Mouse (Mus musculus) Patski (cell line): ENCODE results near the gene Gm17359. TPM values are rescaled to one million over a fixed set of nuclear protein-coding genes. Genes with fewer than 3 reads are reported as not detected.

Experiments used
- ATAC-seq: fragments of 100-300 bp; one replicate; pipeline ENCODE4 v1.8.0; 2021
- CTCF ChIA-PET: fragments of 350-600 bp; sonication (Branson Sonifier 250); formaldehyde crosslinking; loops from one replicate; lab custom pipeline; 2022; ENCODE audit warnings: inconsistent platforms; lab: Charles Lee
- POLR2A ChIA-PET: fragments of 350-600 bp; sonication (Branson Sonifier 250); formaldehyde crosslinking; loops from one replicate; lab custom pipeline; 2022; ENCODE audit warnings: antibody characterized with exemption, inconsistent platforms; lab: Charles Lee
- DNase-seq: peaks from one replicate; pipeline ENCODE4 v3.0.0-alpha.2; 2011; ENCODE audit warnings: low read depth, low spot score
- H3K27me3 ChIP-seq: fragments of 371-371 bp; one replicate; pipeline ENCODE4 v1.5.1; 2021
- CTCF ChIP-seq: fragments of 100-300 bp; IDR thresholded peaks from one replicate; pipeline ENCODE4 v1.5.1; 2021
- in situ Hi-C: fragments of 300-500 bp; cut with MboI; formaldehyde crosslinking; loops from 3 replicates; pipeline ENCODE4 v1.11.1; 2018; ENCODE audit warnings: low pct_unique_long_range_greater_than_20kb, mixed read lengths
- polyA plus RNA-seq: library from polyadenylated mRNA; unstranded; gene quantifications from one replicate; pipeline ENCODE4 v1.2.3, GENCODE M21; 2021

Gm17359 gene
- polyA plus RNA-seq, 1 experiment from 2014 or later, result not detected

DNA sequence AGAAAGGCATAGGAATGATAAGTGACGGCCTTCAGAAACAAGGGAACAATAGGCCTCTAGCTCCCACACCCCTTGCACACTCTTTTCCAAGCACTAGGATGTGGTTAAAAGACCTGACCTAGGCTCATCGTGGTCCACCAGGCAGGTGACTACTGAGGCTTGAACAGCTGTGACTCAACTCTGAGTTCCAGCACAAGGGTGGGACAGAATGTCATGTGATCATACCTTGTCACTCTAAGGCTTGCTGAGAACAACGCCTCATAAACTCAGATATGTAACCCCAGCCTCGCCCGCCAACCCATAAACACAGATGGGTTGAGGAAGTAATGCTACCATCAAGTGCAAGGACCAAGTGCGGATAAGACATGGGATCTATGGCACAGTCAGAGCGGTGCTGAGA lies 151.6 kb downstream of the Gm17359 start:
- in situ Hi-C loops, result loop anchor here (25.0 kb wide), 1 partner anchor 324 kb away; no protein-coding TSS in a partner anchor
- DNase-seq (no peak), ATAC-seq (peak; percentile 31)
- ChIA-PET CTCF (interaction anchor here (1.1 to 2.4 kb wide), 2 partner anchors 10 to 286 kb away, joined by 3 to 6 read pairs; no protein-coding TSS in a partner anchor), POLR2A (no interaction called here)
- no peaks in the 10 kb centered on the region for H3K27me3 ChIP-seq
- no peak for TF ChIP-seq CTCF

DNA sequence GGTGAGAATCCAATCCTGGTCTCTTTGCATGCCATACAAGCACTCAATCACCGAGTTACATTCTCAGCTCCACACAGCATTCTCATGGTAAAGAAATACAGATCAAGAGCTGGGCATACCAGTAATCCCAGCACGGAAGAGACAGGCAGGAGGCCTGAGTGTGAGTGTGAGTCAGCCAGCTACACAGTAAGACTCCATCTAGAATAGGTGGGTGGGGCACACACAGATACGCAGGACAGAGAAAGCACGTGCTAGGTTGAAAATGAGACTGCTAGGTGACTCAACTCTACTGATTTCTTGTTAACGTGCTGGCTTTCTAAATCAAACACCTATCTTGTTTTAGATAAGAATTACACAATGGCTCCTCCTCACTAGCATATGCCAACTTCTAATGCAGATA lies 153.6 kb downstream of the Gm17359 start:
- ATAC-seq, result no peak

DNA sequence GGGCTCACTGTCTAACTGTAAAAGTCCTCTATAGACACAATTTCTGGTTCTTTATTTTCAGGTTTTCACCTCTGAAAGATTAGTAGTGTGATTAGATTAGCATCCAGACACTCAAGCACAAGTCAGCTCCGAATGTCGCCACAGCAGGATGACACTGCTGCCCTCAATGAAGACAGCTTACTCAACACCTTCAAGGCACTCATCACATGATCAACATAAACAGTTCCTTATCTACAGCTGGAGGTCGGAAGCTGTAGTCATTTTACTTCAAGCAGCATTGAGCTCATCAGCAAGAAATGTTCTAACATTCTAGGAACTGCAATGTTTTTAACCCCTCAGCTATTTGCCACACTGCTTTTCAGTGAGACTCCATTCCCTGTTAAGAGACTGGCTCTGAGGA lies 155.2 kb downstream of the Gm17359 start:
- in situ Hi-C loops, result loop anchor here (10.0 to 25.0 kb wide), 2 partner anchors 93 to 321 kb away; no protein-coding TSS in a partner anchor
- H3K27me3 ChIP-seq, result no peaks in the 10 kb centered on the region
- ATAC-seq (no peak), DNase-seq (no peak)
- POLR2A ChIA-PET, result interaction anchor here (0.6 kb wide), 2 partner anchors 15 to 279 kb away, joined by 3 to 4 read pairs; no protein-coding TSS in a partner anchor
- CTCF ChIA-PET, result interaction anchor here (0.6 to 2.5 kb wide), 5 partner anchors 9 to 319 kb away, joined by 3 to 7 read pairs (median 3); no protein-coding TSS in a partner anchor
- TF ChIP-seq CTCF, result no peak

More for the DNA sequence above, 153.6 kb downstream of the Gm17359 start:
- in situ Hi-C loops, result loop anchor here (10.0 to 25.0 kb wide), 2 partner anchors 95 to 322 kb away; no protein-coding TSS in a partner anchor
- TF ChIP-seq CTCF, result no peak
- CTCF ChIA-PET, result interaction anchor here (1.3 to 2.5 kb wide), 3 partner anchors 8 to 13 kb away, joined by 4 to 7 read pairs (median 6); no protein-coding TSS in a partner anchor
- POLR2A ChIA-PET, result no interaction called here
- DNase-seq, result no peak
- no peaks in the 10 kb centered on the region for H3K27me3 ChIP-seq

DNA sequence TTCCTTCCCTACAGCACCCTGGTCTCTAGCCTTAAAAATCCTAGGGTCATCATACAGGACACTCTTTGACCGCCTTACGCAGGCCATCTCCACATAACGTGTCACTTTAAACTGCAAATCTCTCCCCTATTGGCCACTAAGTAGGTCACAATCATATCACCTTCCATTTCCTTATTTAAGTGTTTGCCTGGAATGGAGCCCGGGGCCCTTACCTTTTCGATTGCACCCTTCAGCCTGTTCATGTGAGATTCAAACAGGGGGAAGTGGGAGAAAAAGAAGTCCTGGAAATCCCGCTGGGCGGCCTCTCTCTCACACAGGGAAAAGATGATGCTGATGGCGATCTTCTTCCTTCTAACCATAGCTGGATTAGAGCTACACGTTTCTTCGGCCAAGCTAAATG lies 156.6 kb downstream of the Gm17359 start:
- TF ChIP-seq CTCF, result no peak
- no peaks in the 10 kb centered on the region for H3K27me3 ChIP-seq
- POLR2A ChIA-PET, result interaction anchor here (0.6 kb wide), 1 partner anchor 67 kb away, joined by 3 read pairs; no protein-coding TSS in a partner anchor
- DNase-seq (no peak), ATAC-seq (no peak)
- CTCF ChIA-PET, result interaction anchor here (1.3 to 2.6 kb wide), 2 partner anchors 12 to 38 kb away, joined by 3 to 9 read pairs; no protein-coding TSS in a partner anchor
- in situ Hi-C loops, result loop anchor here (10.0 to 25.0 kb wide), 2 partner anchors 92 to 319 kb away; no protein-coding TSS in a partner anchor

DNA sequence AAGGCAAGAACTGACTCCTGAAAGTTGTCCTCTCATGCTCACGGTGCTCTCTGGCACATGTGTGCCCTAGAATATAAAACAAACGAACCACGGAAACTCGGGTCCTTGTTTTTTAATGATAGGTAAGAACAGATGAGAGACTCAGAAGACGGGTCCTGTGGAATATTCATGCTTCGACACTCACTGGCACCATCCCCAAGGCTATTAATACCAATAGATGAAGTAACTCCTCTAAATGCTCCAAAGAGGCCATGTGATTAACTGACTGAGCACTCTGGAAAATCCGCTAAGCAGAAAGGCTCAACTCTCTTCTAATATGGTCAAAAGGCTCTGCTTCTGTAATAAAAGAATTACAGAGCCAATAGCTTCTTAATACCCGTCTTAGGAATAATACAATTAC lies 157.6 kb downstream of the Gm17359 start:
- CTCF ChIA-PET, result interaction anchor here (1.1 to 2.6 kb wide), 3 partner anchors 11 to 75 kb away, joined by 3 to 9 read pairs (median 3); no protein-coding TSS in a partner anchor

DNA sequence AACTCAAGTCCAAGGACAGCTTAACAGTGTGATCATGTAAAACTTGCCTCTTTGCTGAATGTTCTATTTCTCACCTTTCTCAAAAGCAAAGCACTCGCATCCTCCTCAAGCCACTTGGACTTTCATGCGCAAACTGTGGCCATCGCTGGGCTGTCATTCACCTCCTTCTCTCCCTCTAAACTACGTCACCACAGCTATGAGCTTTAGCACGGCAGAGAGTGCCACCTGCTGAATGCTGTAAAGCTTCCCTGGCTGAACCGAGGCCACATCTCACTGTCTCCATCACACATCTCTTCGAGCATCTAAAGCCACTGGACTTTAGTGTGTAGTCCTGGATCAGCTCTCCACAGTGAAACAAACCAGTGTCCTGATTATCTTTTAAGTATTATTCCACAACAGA lies 158.7 kb downstream of the Gm17359 start:
- ATAC-seq, result no peak
- no peaks in the 10 kb centered on the region for H3K27me3 ChIP-seq
- in situ Hi-C loops, result loop anchor here (10.0 to 25.0 kb wide), 2 partner anchors 90 to 317 kb away; no protein-coding TSS in a partner anchor
- ChIA-PET POLR2A (interaction anchor here (0.6 kb wide), 1 partner anchor 39 kb away, joined by 3 read pairs; no protein-coding TSS in a partner anchor), CTCF (interaction anchor here (0.7 to 2.6 kb wide), 6 partner anchors 9 to 92 kb away, joined by 3 to 9 read pairs (median 4); no protein-coding TSS in a partner anchor)
- no peak for DNase-seq
- no peak for TF ChIP-seq CTCF

More for the DNA sequence above, 157.6 kb downstream of the Gm17359 start:
- DNase-seq (no peak), ATAC-seq (no peak)
- H3K27me3 ChIP-seq, result no peaks in the 10 kb centered on the region
- POLR2A ChIA-PET, result no interaction called here
- no peak for TF ChIP-seq CTCF
- in situ Hi-C loops, result loop anchor here (10.0 to 25.0 kb wide), 2 partner anchors 91 to 318 kb away; no protein-coding TSS in a partner anchor

DNA sequence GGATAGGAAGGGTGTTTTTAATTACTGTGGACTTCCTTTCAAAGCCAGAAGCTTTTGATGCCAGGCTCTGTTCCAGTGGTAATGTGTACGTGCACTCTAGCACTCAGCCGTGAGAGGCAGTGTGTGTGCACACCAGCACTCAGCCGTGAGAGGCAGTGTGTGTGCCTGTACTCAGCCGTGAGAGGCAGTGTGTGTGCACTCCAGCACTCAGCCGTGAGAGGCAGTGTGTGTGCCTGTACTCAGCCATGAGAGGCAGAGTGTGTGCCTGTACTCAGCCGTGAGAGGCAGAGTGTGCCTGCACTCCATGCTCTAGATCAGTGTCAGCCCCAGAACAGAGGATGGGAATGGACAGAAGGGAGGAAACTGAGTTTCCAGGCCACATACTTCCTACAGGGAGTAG lies 160.2 kb downstream of the Gm17359 start:
- no peak for TF ChIP-seq CTCF
- ATAC-seq, result no peak
- CTCF ChIA-PET, result interaction anchor here (1.1 to 1.4 kb wide), 2 partner anchors 10 to 74 kb away, joined by 3 to 7 read pairs; no protein-coding TSS in a partner anchor
- DNase-seq, result no peak
- POLR2A ChIA-PET, result no interaction called here
- in situ Hi-C loops, result loop anchor here (10.0 to 25.0 kb wide), 2 partner anchors 88 to 316 kb away; no protein-coding TSS in a partner anchor
- H3K27me3 ChIP-seq, result no peaks in the 10 kb centered on the region

DNA sequence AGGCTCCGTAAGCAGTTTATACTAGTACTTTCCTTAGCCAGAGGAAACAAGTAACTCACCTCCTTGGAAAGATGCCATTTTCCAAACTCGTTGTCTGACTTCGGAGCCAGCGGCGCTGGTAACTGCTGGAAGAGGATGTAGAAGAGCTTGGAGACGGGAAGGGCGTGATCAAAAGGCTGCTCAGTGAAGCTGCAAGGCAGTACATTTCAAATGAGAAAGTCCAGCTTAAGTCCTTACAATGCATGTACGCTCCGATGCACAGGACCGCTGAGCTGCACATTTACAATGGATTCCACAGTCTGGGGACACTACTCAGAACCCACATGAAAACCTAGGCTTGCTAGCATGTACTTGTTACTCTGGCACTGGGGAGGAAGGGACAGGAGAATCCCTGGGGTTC lies 163.8 kb downstream of the Gm17359 start:
- in situ Hi-C loops, result no loop called here
- POLR2A ChIA-PET, result interaction anchor here (0.6 kb wide), 1 partner anchor 341 kb away, joined by 3 read pairs; no protein-coding TSS in a partner anchor
- no peak for TF ChIP-seq CTCF
- CTCF ChIA-PET, result interaction anchor here (0.6 to 2.3 kb wide), 6 partner anchors 40 to 299 kb away, joined by 3 to 10 read pairs (median 3); no protein-coding TSS in a partner anchor
- ATAC-seq (peak; percentile 37), DNase-seq (no peak)
- H3K27me3 ChIP-seq, result no peaks in the 10 kb centered on the region

DNA sequence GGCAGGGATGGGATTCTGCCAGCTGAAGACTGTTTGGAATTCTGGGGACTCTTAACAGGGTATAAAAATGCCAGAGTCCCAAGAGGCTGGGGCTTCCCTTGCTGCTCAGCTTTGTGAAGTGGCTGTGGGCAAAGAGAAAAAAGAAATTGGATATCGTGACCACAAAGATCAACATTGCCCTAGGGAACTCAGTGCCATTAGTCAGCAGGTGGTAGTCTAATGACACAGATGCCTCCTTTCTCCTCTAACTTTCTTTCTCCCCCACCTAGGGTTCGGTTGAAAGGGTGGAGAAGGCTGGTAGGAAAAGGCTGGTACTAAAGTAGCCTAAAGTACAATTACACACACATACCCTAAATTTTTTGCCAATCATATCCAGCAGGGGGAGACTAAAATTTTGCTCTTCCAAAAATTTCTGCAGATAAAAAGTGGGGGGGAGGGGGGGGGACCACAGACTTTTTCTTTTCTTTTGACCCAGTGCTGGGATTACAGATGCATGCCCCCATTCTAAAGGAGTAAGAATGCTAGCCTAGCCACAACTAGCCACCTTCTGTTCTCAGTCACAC lies 164.8 kb downstream of the Gm17359 start:
- no peak for TF ChIP-seq CTCF
- DNase-seq (no peak), ATAC-seq (peak; percentile 63)
- in situ Hi-C loops, result no loop called here
- POLR2A ChIA-PET, result no interaction called here
- no peaks in the 10 kb centered on the region for H3K27me3 ChIP-seq
- CTCF ChIA-PET, result interaction anchor here (0.7 to 2.3 kb wide), 6 partner anchors 9 to 300 kb away, joined by 3 to 10 read pairs (median 4); no protein-coding TSS in a partner anchor

Other genes with a start within 250 kb of the Gm17359 start
- 19.1 TPM for gene Rapgef2, start 50.1 kb upstream of the Gm17359 start, polyA plus RNA-seq
- 16.9 TPM for gene Fnip2, start 231.1 kb downstream of the Gm17359 start, polyA plus RNA-seq